Mouse (Mus musculus) olfactory bulb, adult 2 months (tissue): ENCODE results near the gene Ebpl. TPM values are rescaled to one million over a fixed set of nuclear protein-coding genes. Genes with fewer than 3 reads are reported as not detected.

Source experiments
- H3K27ac ChIP-seq: fragments of 200-500 bp; 2 replicates; pipeline ENCODE4 v1.5.1; 2012; ENCODE audit warnings: low read depth, low read length; ENCODE audit not compliant: insufficient read depth
- H3K4me1 ChIP-seq: fragments of 200-500 bp; 2 replicates; pipeline ENCODE4 v1.6.1; 2012; ENCODE audit warnings: low read length; ENCODE audit not compliant: control insufficient read depth, insufficient read depth
- H3K4me3 ChIP-seq: fragments of 200-500 bp; 2 replicates; pipeline ENCODE4 v1.5.1; 2012; ENCODE audit warnings: mild to moderate bottlenecking, low read depth, low read length, moderate library complexity; ENCODE audit not compliant: insufficient read depth
- CTCF ChIP-seq: fragments of 200-500 bp; IDR thresholded peaks from 2 replicates; pipeline ENCODE4 v1.5.1; 2012; ENCODE audit warnings: low read depth, mild to moderate bottlenecking, low read length, moderate library complexity; ENCODE audit not compliant: insufficient read depth
- POLR2A ChIP-seq: fragments of 200-500 bp; IDR thresholded peaks from 2 replicates; pipeline ENCODE4 v1.6.1; 2012; ENCODE audit warnings: mild to moderate bottlenecking, low read depth, low read length, moderate library complexity; ENCODE audit not compliant: insufficient read depth
- WGBS: fragments of 180-500 bp; shearing (Covaris S2); methylation state at CpG from one replicate; pipeline ENCODE4 v1.1.7; 2018; 5-methylcytosine and 5-hydroxymethylcytosine counted together
- polyA plus RNA-seq: library from polyadenylated mRNA; stranded (reverse); fragments of >200 nt; gene quantifications from 2 replicates; pipeline ENCODE4 v1.2.4, GENCODE M21; 2012; ENCODE audit warnings: low replicate concordance; ENCODE audit not compliant: missing spikeins, insufficient read depth, insufficient read length

Ebpl gene
- polyA plus RNA-seq, 1 experiment: not detected

GRCm38 (mm10) chr14:61309593-61309992 lies 50.6 kb downstream of the Ebpl start, which contains the start of gene Arl11:
Arl11 (plus strand) TSS chr14:61309753.
- 79% methylated on average over 6 of the region's 6 CpGs for WGBS
- Histone ChIP-seq H3K4me3 (no peak within 1 kb of the TSS), H3K27ac (no peak within 1 kb of the TSS), H3K4me1 (no peaks in the 10 kb centered on the region; the same call in 1 of the 2 replicates)
- TF ChIP-seq POLR2A: no peak
- TF ChIP-seq CTCF: no peak

- TF ChIP-seq POLR2A (no peak), CTCF (no peak)
- WGBS: 85% methylated on average over 4 of the region's 4 CpGs
- no peak overlapping the region for H3K4me3 ChIP-seq
Observed at GRCm38 (mm10) chr14:61303969-61304609, 56.1 kb downstream of the Ebpl start.

GRCm38 (mm10) chr14:61302428-61302827 lies 57.8 kb downstream of the Ebpl start:
- 84% methylated on average over 2 of the region's 2 CpGs for WGBS
- TF ChIP-seq CTCF (no peak), POLR2A (no peak)

More at GRCm38 (mm10) chr14:61303969-61304609, 56.1 kb downstream of the Ebpl start:
- H3K4me1 ChIP-seq: no peaks in the 10 kb centered on the region
- no peak overlapping the region for H3K27ac ChIP-seq

GRCm38 (mm10) chr14:61301323-61301722 lies 58.9 kb downstream of the Ebpl start:
- WGBS: 32% methylated on average over 2 of the region's 2 CpGs

More at GRCm38 (mm10) chr14:61302428-61302827, 57.8 kb downstream of the Ebpl start:
- H3K27ac ChIP-seq: no peak overlapping the region
- no peaks in the 10 kb centered on the region for H3K4me1 ChIP-seq
- no peak overlapping the region for H3K4me3 ChIP-seq

GRCm38 (mm10) chr14:61299810-61300209 lies 60.4 kb downstream of the Ebpl start:
- no peak overlapping the region for H3K27ac ChIP-seq
- 93% methylated on average over 6 of the region's 6 CpGs for WGBS
- no peak for TF ChIP-seq POLR2A
- no peak for TF ChIP-seq CTCF
- H3K4me3 ChIP-seq: no peak overlapping the region
- H3K4me1 ChIP-seq: no peaks in the 10 kb centered on the region

More at GRCm38 (mm10) chr14:61301323-61301722, 58.9 kb downstream of the Ebpl start:
- no peaks in the 10 kb centered on the region for H3K4me1 ChIP-seq
- H3K27ac ChIP-seq: no peak overlapping the region
- H3K4me3 ChIP-seq: no peak overlapping the region
- TF ChIP-seq CTCF (no peak), POLR2A (no peak)

- Histone ChIP-seq H3K27ac (no peak overlapping the region), H3K4me1 (no peaks in the 10 kb centered on the region), H3K4me3 (no peak overlapping the region)
- TF ChIP-seq CTCF: no peak
- no peak for TF ChIP-seq POLR2A
- WGBS: 14% methylated on average over 6 of the region's 6 CpGs
Observed at GRCm38 (mm10) chr14:61294738-61295079, 65.5 kb downstream of the Ebpl start.

GRCm38 (mm10) chr14:61293884-61294737 lies 66.1 kb downstream of the Ebpl start:
- Histone ChIP-seq H3K4me3 (no peak overlapping the region), H3K27ac (no peak overlapping the region), H3K4me1 (no peaks in the 10 kb centered on the region)
- TF ChIP-seq CTCF (peak; percentile 58; the same call in 1 of the 2 replicates), POLR2A (no peak)
- 22% methylated on average over 16 of the region's 16 CpGs for WGBS

- 39% methylated on average over 3 of the region's 3 CpGs for WGBS
- TF ChIP-seq CTCF: no peak
- TF ChIP-seq POLR2A: no peak
Observed at GRCm38 (mm10) chr14:61290664-61291063, 69.6 kb downstream of the Ebpl start.

GRCm38 (mm10) chr14:61288606-61289286 lies 71.5 kb downstream of the Ebpl start:
- Histone ChIP-seq H3K4me3 (no peak overlapping the region), H3K27ac (no peak overlapping the region), H3K4me1 (no peaks in the 10 kb centered on the region)
- TF ChIP-seq POLR2A (no peak), CTCF (no peak)
- 70% methylated on average over 19 of the region's 19 CpGs for WGBS

More at GRCm38 (mm10) chr14:61290664-61291063, 69.6 kb downstream of the Ebpl start:
- Histone ChIP-seq H3K4me3 (no peak overlapping the region), H3K27ac (no peak overlapping the region), H3K4me1 (no peaks in the 10 kb centered on the region)

Other genes with a start within 250 kb of the Ebpl start
- 64.4 TPM in 1 of 2 replicates, not detected in the other for gene Sacs, start 222.0 kb downstream of the Ebpl start, polyA plus RNA-seq
- gene Sgcg, start 101.9 kb downstream of the Ebpl start, polyA plus RNA-seq: not detected in 2 replicates
- not detected in 2 replicates for gene Arl11, start 50.7 kb downstream of the Ebpl start, polyA plus RNA-seq
- 150 TPM in 1 of 2 replicates, not detected in the other for gene Kpna3, start 79.4 kb upstream of the Ebpl start, polyA plus RNA-seq
- gene Spryd7, start 196.4 kb upstream of the Ebpl start, polyA plus RNA-seq: not detected in 2 replicates
- gene Trim13, start 237.8 kb upstream of the Ebpl start, polyA plus RNA-seq: not detected in 2 replicates
- gene Kcnrg, start 247.0 kb upstream of the Ebpl start, polyA plus RNA-seq: not detected in 2 replicates